In the genomic region with DNA sequence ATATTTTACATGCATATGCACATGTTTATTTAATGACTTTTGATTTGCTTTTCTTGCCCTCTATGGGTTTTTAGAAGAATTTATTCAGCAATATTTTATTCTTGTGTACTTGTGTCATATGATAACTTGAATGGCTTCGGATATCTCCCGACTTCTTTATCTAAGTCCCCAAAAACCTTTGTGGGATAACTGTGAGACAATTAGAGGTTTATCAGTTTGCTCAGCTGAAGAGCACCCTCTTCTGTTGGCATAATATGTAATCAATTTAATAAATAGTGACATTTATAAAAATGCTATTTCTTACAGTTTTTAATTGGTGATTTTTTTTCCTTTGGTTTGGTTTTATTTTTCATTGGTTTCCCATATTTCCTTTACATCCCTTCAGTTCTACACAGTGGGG, we compare ENCODE assay signal across 23 mouse cellular contexts.
A peak's percentile ranks its signal among the peaks of the same experiment; 100 is the strongest.
DNase-seq lines count a peak whose midpoint lies in the region; ATAC-seq and TF ChIP-seq lines count a peak whose summit lies in the region.
"Had no signal": no experiment of that assay in that cellular context is flagged by ENCODE, and none has a peak within 500 bp of the region (broad histone marks: within the 10 kb centered on the region; RNA-seq: fewer than 3 reads in every experiment).

No protein-coding gene starts in this region.

- no peak overlapping the region for H3K4me3 ChIP-seq in kidney, postnatal 0 days (replicated peaks; ENCODE audit: low read depth, low read length)
- H3K4me3 ChIP-seq in midbrain, postnatal 0 days (ENCODE audit: low read depth, low read length), result no peak overlapping the region
- H3K4me3 ChIP-seq in midbrain, embryonic 15.5 days, result no peak overlapping the region
- H3K4me3 ChIP-seq: hindbrain, embryonic 10.5 days; megakaryocyte, embryonic 14.5 days; myocyte; neural tube, embryonic 13.5 days had no signal

- H3K9ac ChIP-seq in kidney, postnatal 0 days (ENCODE audit: low read depth, low read length), result no peak overlapping the region
- no peak overlapping the region for H3K9ac ChIP-seq in midbrain, postnatal 0 days (replicated peaks; ENCODE audit: low read length, poor library complexity, severe bottlenecking)
- H3K9ac ChIP-seq in midbrain, embryonic 15.5 days, result no peak overlapping the region
- H3K9ac ChIP-seq: forebrain, postnatal 0 days; neural tube, embryonic 13.5 days had no signal

- H3K4me1 ChIP-seq in kidney, postnatal 0 days (replicated peaks; ENCODE audit: insufficient read depth, low read length), result no peaks in the 10 kb centered on the region
- H3K4me1 ChIP-seq in midbrain, postnatal 0 days (ENCODE audit: insufficient read depth, low read length), result no peaks in the 10 kb centered on the region
- no peaks in the 10 kb centered on the region for H3K4me1 ChIP-seq in midbrain, embryonic 15.5 days
- H3K4me1 ChIP-seq: hindbrain, embryonic 10.5 days; neural tube, embryonic 13.5 days had no signal

- H3K27me3 ChIP-seq in kidney, postnatal 0 days (ENCODE audit: insufficient read depth, low read length), result no peaks in the 10 kb centered on the region
- no peaks in the 10 kb centered on the region for H3K27me3 ChIP-seq in midbrain, postnatal 0 days (ENCODE audit: insufficient read depth, low read length)
- no peaks in the 10 kb centered on the region for H3K27me3 ChIP-seq in midbrain, embryonic 15.5 days (replicated peaks)
- H3K27me3 ChIP-seq: megakaryocyte, embryonic 14.5 days; neural tube, embryonic 13.5 days had no signal

- no peak for DNase-seq in kidney, postnatal 0 days (ENCODE audit: low spot score)
- no peak for DNase-seq in kidney, adult 18-20 months
- DNase-seq in midbrain, postnatal 0 days (ENCODE audit: low spot score), result no peak
- no peak for DNase-seq in cerebellum, adult 9-10 months
- no peak for DNase-seq in gastrocnemius, postnatal 4 days (ENCODE audit: low spot score in 2 of 2)
- DNase-seq: adrenal gland, postnatal 10 days; cerebellum, postnatal 10 days; forebrain, postnatal 0 days; kidney, adult 2 months; kidney, postnatal 14 days; lung, postnatal 10 days; midbrain, embryonic 14.5 days; retina, postnatal 1 day; right cerebral cortex, postnatal 25 days; spleen, adult 18-20 months; thymus, postnatal 14 days had no signal

- peak; percentile 27; the same call in 1 of the 2 replicates for TF ChIP-seq CTCF in kidney, postnatal 0 days (IDR thresholded peaks at IDR 0.05; ENCODE audit: low read depth)
- TF ChIP-seq CTCF in midbrain, postnatal 0 days (IDR thresholded peaks at IDR 0.05), result peak; percentile 23; the same call in 1 of the 2 replicates

- 84% methylated on average over 2 of the region's 2 CpGs for WGBS in kidney, postnatal 0 days
- WGBS in midbrain, postnatal 0 days, result 80% methylated on average over 2 of the region's 2 CpGs
- 84% methylated on average over 2 of the region's 2 CpGs for WGBS in midbrain, embryonic 15.5 days

- ATAC-seq in kidney, postnatal 0 days (replicated peaks; ENCODE audit: low FRiP score, low read depth), result no peak
- ATAC-seq in midbrain, postnatal 0 days (ENCODE audit: low FRiP score), result no peak
- no peak for ATAC-seq in midbrain, embryonic 15.5 days (replicated peaks)
- 0 out of 2 replicates have a peak, but pooled peaks have one; percentile 30 for ATAC-seq in erythroid progenitor cell, adult 5-6 weeks (replicated peaks; ENCODE audit: low FRiP score, poor library complexity, severe bottlenecking)
- ATAC-seq: forebrain, postnatal 0 days had no signal

- no peaks in the 10 kb centered on the region for H3K36me3 ChIP-seq in kidney, postnatal 0 days (ENCODE audit: insufficient read depth, low read length)
- H3K36me3 ChIP-seq in midbrain, postnatal 0 days (ENCODE audit: insufficient read depth, low read length), result no peaks in the 10 kb centered on the region
- H3K36me3 ChIP-seq in midbrain, embryonic 15.5 days (replicated peaks), result no peaks in the 10 kb centered on the region
- H3K36me3 ChIP-seq: hindbrain, embryonic 10.5 days; neural tube, embryonic 13.5 days had no signal

- no peak overlapping the region for H3K27ac ChIP-seq in kidney, postnatal 0 days
- H3K27ac ChIP-seq in midbrain, postnatal 0 days (ENCODE audit: low read depth, low read length), result no peak overlapping the region
- H3K27ac ChIP-seq in midbrain, embryonic 15.5 days, result no peak overlapping the region
- H3K27ac ChIP-seq: hindbrain, embryonic 10.5 days; neural tube, embryonic 13.5 days had no signal

- no peak overlapping the region for H3K4me2 ChIP-seq in kidney, postnatal 0 days (ENCODE audit: low read length)
- H3K4me2 ChIP-seq in midbrain, postnatal 0 days (ENCODE audit: low read depth, low read length, poor library complexity, severe bottlenecking), result no peak overlapping the region
- H3K4me2 ChIP-seq in midbrain, embryonic 15.5 days, result no peak overlapping the region
- H3K4me2 ChIP-seq: heart, embryonic 11.5 days; neural tube, embryonic 13.5 days had no signal

- no peaks in the 10 kb centered on the region for H3K9me3 ChIP-seq in kidney, postnatal 0 days (replicated peaks; ENCODE audit: low read length)
- no peaks in the 10 kb centered on the region for H3K9me3 ChIP-seq in midbrain, postnatal 0 days (ENCODE audit: low read length)
- no peaks in the 10 kb centered on the region for H3K9me3 ChIP-seq in midbrain, embryonic 15.5 days
- H3K9me3 ChIP-seq: hindbrain, embryonic 10.5 days; megakaryocyte, embryonic 14.5 days; neural tube, embryonic 13.5 days had no signal
